15 mouse cellular contexts compared by ENCODE assay signal in the genomic region with DNA sequence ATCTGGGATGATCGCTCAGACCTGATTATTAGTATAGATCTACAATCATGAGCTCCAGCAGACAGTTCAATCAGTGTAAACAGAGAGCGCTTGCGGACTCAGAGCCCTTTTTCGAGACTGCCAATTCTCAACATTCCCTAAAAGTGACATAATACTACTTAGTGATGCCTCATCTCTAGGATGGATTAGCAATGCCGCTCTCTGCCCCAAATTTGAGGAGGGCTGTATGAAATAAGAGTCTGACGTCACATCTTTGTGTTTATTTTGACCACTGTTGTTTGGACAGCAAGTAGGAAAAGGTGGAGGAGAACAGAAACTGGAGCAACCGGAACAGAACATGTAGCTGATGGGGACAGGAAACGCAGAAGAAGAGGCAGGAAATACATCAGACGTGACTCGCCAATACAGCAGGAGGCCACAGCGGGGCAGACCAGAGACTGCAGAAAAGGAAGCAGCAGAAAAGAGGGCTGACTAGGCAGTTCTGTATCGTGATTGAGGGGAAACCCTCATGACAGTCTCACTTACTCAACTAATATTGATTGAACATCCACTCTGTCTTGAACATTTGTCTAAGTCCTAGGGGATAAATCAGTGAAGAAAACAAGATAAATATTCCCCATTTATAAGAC.
DNase-seq lines count a peak whose midpoint lies in the region; ATAC-seq and TF ChIP-seq lines count a peak whose summit lies in the region.
"Had no signal": no experiment of that assay in that cellular context is flagged by ENCODE, and none has a peak within 500 bp of the region (broad histone marks: within the 10 kb centered on the region; RNA-seq: fewer than 3 reads in every experiment).

No protein-coding gene starts in this region.

- H3K4me1 ChIP-seq in intestine, postnatal 0 days (replicated peaks; ENCODE audit: control insufficient read depth, insufficient read depth, low read length): no peaks in the 10 kb centered on the region
- H3K4me1 ChIP-seq in intestine, embryonic 15.5 days (replicated peaks): 0 out of 2 replicates have a peak, but pooled peaks cover 5% of the 10 kb centered on the region
- no peaks in the 10 kb centered on the region for H3K4me1 ChIP-seq in thymus, adult 2 months (replicated peaks; ENCODE audit: control insufficient read depth, insufficient read depth, low read length)
- no peaks in the 10 kb centered on the region for H3K4me1 ChIP-seq in hindbrain, embryonic 14.5 days (replicated peaks; ENCODE audit: control insufficient read depth, insufficient read depth, low read length)
- H3K4me1 ChIP-seq in hindbrain, embryonic 13.5 days (replicated peaks): peaks cover 5% of the 10 kb centered on the region; the same call in 1 of the 2 replicates
- H3K4me1 ChIP-seq: liver, embryonic 12.5 days had no signal

- H3K4me2 ChIP-seq in intestine, postnatal 0 days (replicated peaks; ENCODE audit: low read depth): no peak overlapping the region
- H3K4me2 ChIP-seq in intestine, embryonic 15.5 days (replicated peaks): no peak overlapping the region
- H3K4me2 ChIP-seq in hindbrain, embryonic 14.5 days (replicated peaks): no peak overlapping the region
- H3K4me2 ChIP-seq in hindbrain, embryonic 13.5 days: no peak overlapping the region
- H3K4me2 ChIP-seq: heart, embryonic 13.5 days; liver, embryonic 12.5 days had no signal

- no peaks in the 10 kb centered on the region for H3K9me3 ChIP-seq in intestine, postnatal 0 days (ENCODE audit: control insufficient read depth)
- no peaks in the 10 kb centered on the region for H3K9me3 ChIP-seq in intestine, embryonic 15.5 days
- no peaks in the 10 kb centered on the region for H3K9me3 ChIP-seq in hindbrain, embryonic 14.5 days (ENCODE audit: control insufficient read depth, low read length)
- H3K9me3 ChIP-seq in hindbrain, embryonic 13.5 days: no peaks in the 10 kb centered on the region
- H3K9me3 ChIP-seq: heart, embryonic 13.5 days; liver, embryonic 12.5 days had no signal

- H3K36me3 ChIP-seq in intestine, postnatal 0 days (ENCODE audit: control insufficient read depth, insufficient read depth): no peaks in the 10 kb centered on the region
- no peaks in the 10 kb centered on the region for H3K36me3 ChIP-seq in intestine, embryonic 15.5 days
- H3K36me3 ChIP-seq in thymus, adult 2 months (ENCODE audit: control insufficient read depth, insufficient read depth, low read length): no peaks in the 10 kb centered on the region
- no peaks in the 10 kb centered on the region for H3K36me3 ChIP-seq in hindbrain, embryonic 14.5 days (replicated peaks; ENCODE audit: control insufficient read depth, insufficient read depth)
- H3K36me3 ChIP-seq in hindbrain, embryonic 13.5 days: no peaks in the 10 kb centered on the region
- H3K36me3 ChIP-seq: heart, embryonic 13.5 days; liver, embryonic 12.5 days had no signal

- no peak for ATAC-seq in intestine, postnatal 0 days
- ATAC-seq in intestine, embryonic 15.5 days: no peak
- peak; percentile 48; the same call in 1 of the 2 replicates for ATAC-seq in megakaryocyte progenitor cell, adult 5-6 weeks (replicated peaks; ENCODE audit: poor library complexity)
- ATAC-seq in hindbrain, embryonic 14.5 days (ENCODE audit: low FRiP score): no peak
- no peak for ATAC-seq in hindbrain, embryonic 13.5 days (ENCODE audit: low FRiP score)
- ATAC-seq: liver, embryonic 12.5 days had no signal

- no peak overlapping the region for H3K9ac ChIP-seq in intestine, postnatal 0 days (ENCODE audit: low read depth, low read length)
- H3K9ac ChIP-seq in intestine, embryonic 15.5 days: no peak overlapping the region
- no peak overlapping the region for H3K9ac ChIP-seq in hindbrain, embryonic 14.5 days
- H3K9ac ChIP-seq in hindbrain, embryonic 13.5 days: no peak overlapping the region
- H3K9ac ChIP-seq: heart, embryonic 13.5 days; liver, embryonic 12.5 days had no signal

- H3K27ac ChIP-seq in intestine, postnatal 0 days (ENCODE audit: low read depth, low read length): no peak overlapping the region
- no peak overlapping the region for H3K27ac ChIP-seq in intestine, embryonic 15.5 days
- H3K27ac ChIP-seq in thymus, adult 2 months (ENCODE audit: control insufficient read depth, insufficient read depth, low read length): no peak overlapping the region
- H3K27ac ChIP-seq in hindbrain, embryonic 14.5 days: no peak overlapping the region
- H3K27ac ChIP-seq in hindbrain, embryonic 13.5 days: no peak overlapping the region
- H3K27ac ChIP-seq: heart, embryonic 13.5 days; liver, embryonic 12.5 days had no signal

- TF ChIP-seq POLR2A in thymus, adult 2 months (IDR thresholded peaks at IDR 0.05; ENCODE audit: control insufficient read depth, extremely low read depth, insufficient read depth, low read length, poor library complexity): no peak

- no peak overlapping the region for H3K4me3 ChIP-seq in intestine, postnatal 0 days (ENCODE audit: low read depth, low read length)
- H3K4me3 ChIP-seq in intestine, embryonic 15.5 days (replicated peaks): no peak overlapping the region
- no peak overlapping the region for H3K4me3 ChIP-seq in thymus, adult 2 months (ENCODE audit: control insufficient read depth, insufficient read depth, low read length)
- no peak overlapping the region for H3K4me3 ChIP-seq in hindbrain, embryonic 14.5 days (replicated peaks; ENCODE audit: low read length)
- no peak overlapping the region for H3K4me3 ChIP-seq in hindbrain, embryonic 13.5 days
- H3K4me3 ChIP-seq: heart, embryonic 13.5 days; liver, embryonic 12.5 days had no signal

- WGBS in intestine, postnatal 0 days: 64% methylated on average over 12 of the region's 12 CpGs
- whole genome bisulfite sequencing in intestine, embryonic 15.5 days: 64% methylated on average over 12 of the region's 12 CpGs
- 48% methylated on average over 12 of the region's 12 CpGs for WGBS in thymus, adult 2 months
- 84% methylated on average over 12 of the region's 12 CpGs for WGBS in hindbrain, embryonic 14.5 days
- 81% methylated on average over 12 of the region's 12 CpGs for WGBS in hindbrain, embryonic 13.5 days

- no peaks in the 10 kb centered on the region for H3K27me3 ChIP-seq in intestine, postnatal 0 days (replicated peaks; ENCODE audit: control insufficient read depth, insufficient read depth, low read length)
- H3K27me3 ChIP-seq in intestine, embryonic 15.5 days (replicated peaks): no peaks in the 10 kb centered on the region
- no peaks in the 10 kb centered on the region for H3K27me3 ChIP-seq in thymus, adult 2 months (ENCODE audit: control insufficient read depth, insufficient read depth, low read length)
- no peaks in the 10 kb centered on the region for H3K27me3 ChIP-seq in hindbrain, embryonic 14.5 days (ENCODE audit: control insufficient read depth, insufficient read depth, low read length)
- H3K27me3 ChIP-seq in hindbrain, embryonic 13.5 days: no peaks in the 10 kb centered on the region
- H3K27me3 ChIP-seq: heart, embryonic 13.5 days; liver, embryonic 12.5 days had no signal

- DNase-seq in thymus, adult 2 months: peak; percentile 3
- no peak for DNase-seq in thymus, postnatal 0 days (ENCODE audit: low spot score)
- DNase-seq in NIH3T3 (ENCODE audit: low read depth): peak; percentile 45
- DNase-seq in hindbrain, embryonic 14.5 days (ENCODE audit: low spot score): no peak
- DNase-seq: adrenal gland, postnatal 36 days; cerebellum, adult 2 months; gastrocnemius, postnatal 25 days; heart, postnatal 36 days; right cerebral cortex, postnatal 14 days had no signal

- TF ChIP-seq CTCF in intestine, postnatal 0 days (IDR thresholded peaks at IDR 0.05; ENCODE audit: low read depth): peak; percentile 23
- TF ChIP-seq CTCF in thymus, adult 2 months (IDR thresholded peaks at IDR 0.05; ENCODE audit: borderline replicate concordance, control insufficient read depth, extremely low read depth, insufficient read depth, low read length, poor library complexity): no peak

Comparison
In these comparisons a context has a peak if more than half of its experiments do, and no peak if none do; other contexts are left out.
1. DNase-seq: peak in thymus, adult 2 months (single experiment) and NIH3T3 (single experiment); none in thymus, postnatal 0 days (single experiment) and hindbrain, embryonic 14.5 days (single experiment).